Mouse (Mus musculus) stomach, embryonic 14.5 days (tissue): Measurements from ENCODE around the gene Car12. TPM values are rescaled to one million over a fixed set of nuclear protein-coding genes. Genes with fewer than 3 reads are reported as not detected.
"Not testable (repeated sequence)": the region's sequence is repeated elsewhere in the genome, so short reads cannot be mapped to it uniquely, and the experiment has no call there.

Experiments used
- ATAC-seq: fragments of 200-750 bp; cut with Nextera tagmentation; 2 replicates; pipeline ENCODE4 v1.8.0; 2017; ENCODE audit warnings: low read depth, moderate TSS enrichment; ENCODE audit not compliant: insufficient number of reproducible peaks, insufficient read depth, low FRiP score
- H3K27ac ChIP-seq: fragments of 300-500 bp; sonication (generic); 2 replicates; pipeline ENCODE4 v1.5.1; 2014; ENCODE audit warnings: mild to moderate bottlenecking, low read length, moderate library complexity, mixed read lengths
- H3K27me3 ChIP-seq: fragments of 300-500 bp; sonication (generic); 2 replicates; pipeline ENCODE4 v1.6.1; 2014; ENCODE audit warnings: low read length, control low read depth, mixed read lengths; ENCODE audit not compliant: control insufficient read depth, insufficient read depth
- H3K36me3 ChIP-seq: fragments of 300-500 bp; sonication (generic); 2 replicates; pipeline ENCODE4 v1.6.1; 2014; ENCODE audit warnings: mild to moderate bottlenecking, control low read depth, low read length, moderate library complexity, mixed read lengths; ENCODE audit not compliant: control insufficient read depth, insufficient read depth
- H3K4me1 ChIP-seq: fragments of 300-500 bp; sonication (generic); 2 replicates; pipeline ENCODE4 v1.6.1; 2014; ENCODE audit warnings: low read length, control low read depth, mixed read lengths; ENCODE audit not compliant: control insufficient read depth, insufficient read depth
- H3K4me2 ChIP-seq: fragments of 300-500 bp; sonication (generic); replicated peaks from 2 replicates; pipeline ENCODE4 v1.6.1; 2014; ENCODE audit warnings: low read depth, low read length, control low read depth
- H3K4me3 ChIP-seq: fragments of 300-500 bp; sonication (generic); 2 replicates; pipeline ENCODE4 v1.5.1; 2014; ENCODE audit warnings: low read depth, low read length, control low read depth
- H3K9ac ChIP-seq: fragments of 300-500 bp; sonication (generic); replicated peaks from 2 replicates; pipeline ENCODE4 v1.6.1; 2014; ENCODE audit warnings: low read depth, mild to moderate bottlenecking, control low read depth, low read length, moderate library complexity, mixed read lengths
- H3K9me3 ChIP-seq: fragments of 300-500 bp; sonication (generic); 2 replicates; pipeline ENCODE4 v1.6.1; 2016; ENCODE audit warnings: low read depth, low read length, control low read depth; ENCODE audit not compliant: control insufficient read depth
- WGBS: fragments of 180-500 bp; shearing (Covaris S2); extraction: QIAGEN DNeasy Blood & Tissue Kit; methylation state at CpG from one replicate; pipeline ENCODE4 v1.1.7; 2014; 5-methylcytosine and 5-hydroxymethylcytosine counted together
- polyA plus RNA-seq: library from polyadenylated mRNA; unstranded; fragments of >200 nt; fragmentation: Nextera tagmentation; extraction: Ambion mirVana; gene quantifications from 2 replicates; pipeline ENCODE4 v1.2.1, GENCODE M21; 2014

Gene Car12
- polyA plus RNA-seq, 1 experiment from 2014 or later, result 7.9 TPM

GRCm38 (mm10) chr9:66760991-66761390 is 47.5 kb downstream of the Car12 start:
- WGBS, result 61% methylated on average over 1 of the region's 1 CpGs
- Histone ChIP-seq H3K27ac (no peak overlapping the region), H3K9ac (no peak overlapping the region), H3K4me3 (no peak overlapping the region), H3K9me3 (no peaks in the 10 kb centered on the region), H3K27me3 (no peaks in the 10 kb centered on the region), H3K4me2 (no peak overlapping the region), H3K4me1 (no peaks in the 10 kb centered on the region), H3K36me3 (no peaks in the 10 kb centered on the region)
- ATAC-seq, result no peak

- H3K9me3 ChIP-seq, result no peaks in the 10 kb centered on the region
- no peak overlapping the region for H3K27ac ChIP-seq
- no peak overlapping the region for H3K4me2 ChIP-seq
- H3K4me1 ChIP-seq, result no peaks in the 10 kb centered on the region
- no peak overlapping the region for H3K9ac ChIP-seq
- H3K27me3 ChIP-seq, result no peaks in the 10 kb centered on the region
- no peak for ATAC-seq
- no peaks in the 10 kb centered on the region for H3K36me3 ChIP-seq
- 91% methylated on average over 1 of the region's 1 CpGs for WGBS
- no peak overlapping the region for H3K4me3 ChIP-seq
These were observed 55.2 kb downstream of the Car12 start for GRCm38 (mm10) chr9:66768721-66769120.

DNA sequence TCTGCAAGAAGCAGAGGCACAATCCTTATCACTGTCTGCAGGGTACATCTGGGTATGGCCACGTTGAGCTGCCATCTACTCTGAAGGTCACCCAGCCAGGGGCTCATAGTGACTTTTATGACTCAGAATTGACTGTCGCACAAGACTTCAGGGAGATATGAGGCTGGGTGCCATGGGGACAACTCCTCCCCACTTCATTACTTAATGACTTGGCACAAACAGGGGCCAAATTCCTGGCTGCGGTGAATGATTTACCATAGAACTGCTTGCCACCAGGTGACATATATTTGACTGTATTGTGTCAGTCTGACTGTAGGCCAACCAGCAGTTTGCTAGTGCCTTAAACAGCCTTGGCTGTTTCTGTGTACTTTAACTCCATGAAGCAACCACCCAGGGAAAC is 55.8 kb downstream of the Car12 start:
- ATAC-seq, result no peak
- H3K27ac ChIP-seq, result no peak overlapping the region
- H3K9ac ChIP-seq, result no peak overlapping the region
- H3K27me3 ChIP-seq, result no peaks in the 10 kb centered on the region
- 78% methylated on average over 3 of the region's 3 CpGs for WGBS
- H3K4me2 ChIP-seq, result no peak overlapping the region
- H3K36me3 ChIP-seq, result no peaks in the 10 kb centered on the region
- no peak overlapping the region for H3K4me3 ChIP-seq
- H3K4me1 ChIP-seq, result no peaks in the 10 kb centered on the region
- no peaks in the 10 kb centered on the region for H3K9me3 ChIP-seq

DNA sequence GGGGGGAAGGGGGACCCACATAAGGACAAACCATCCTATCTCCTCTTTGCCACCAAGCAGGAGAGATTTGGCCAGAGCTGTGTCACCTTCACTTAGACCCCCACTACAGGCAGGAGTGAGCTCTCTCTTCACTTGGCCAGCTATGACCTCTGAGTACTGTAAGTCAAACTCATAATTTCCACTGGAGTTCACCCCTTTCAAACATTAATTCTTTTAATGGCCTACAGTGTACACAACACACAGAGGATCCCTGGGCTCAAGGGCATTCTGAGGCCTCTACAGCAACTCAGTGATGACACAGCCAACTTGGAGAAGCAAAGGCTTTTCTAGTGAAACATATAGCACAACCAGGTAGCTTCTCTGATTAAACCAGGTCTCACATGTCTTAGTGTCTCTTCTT is 57.2 kb downstream of the Car12 start:
- Histone ChIP-seq H3K27me3 (no peaks in the 10 kb centered on the region), H3K9ac (no peak overlapping the region), H3K27ac (no peak overlapping the region), H3K4me3 (no peak overlapping the region), H3K9me3 (no peaks in the 10 kb centered on the region), H3K4me2 (no peak overlapping the region), H3K4me1 (no peaks in the 10 kb centered on the region), H3K36me3 (no peaks in the 10 kb centered on the region)
- no peak for ATAC-seq

GRCm38 (mm10) chr9:66784552-66784951 is 71.1 kb downstream of the Car12 start:
- H3K9ac ChIP-seq, H3K4me3 ChIP-seq, H3K4me2 ChIP-seq, H3K36me3 ChIP-seq, H3K4me1 ChIP-seq, ATAC-seq, H3K9me3 ChIP-seq, H3K27ac ChIP-seq, H3K27me3 ChIP-seq: not testable (repeated sequence)
- no CpG with 5 or more reads among the region's 3 CpGs for WGBS

DNA sequence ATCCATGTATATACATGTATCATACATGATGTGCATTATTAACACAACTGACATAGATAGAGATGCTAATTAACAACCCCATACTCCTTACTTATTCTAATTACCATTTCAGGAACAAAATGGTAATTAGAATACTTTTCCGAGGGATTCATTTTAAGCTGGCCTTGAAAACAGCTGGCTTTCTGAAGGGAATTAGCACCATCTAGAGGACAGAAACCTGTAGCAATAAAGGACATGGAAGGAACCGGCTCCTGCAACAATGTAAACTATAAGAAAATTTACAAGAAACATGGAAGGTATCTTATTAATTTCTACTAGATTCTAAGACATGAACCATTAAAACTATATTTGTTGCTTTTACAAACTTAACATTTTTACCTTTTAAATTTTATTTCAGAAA is 74.3 kb downstream of the Car12 start:
- no peaks in the 10 kb centered on the region for H3K4me1 ChIP-seq
- H3K4me2 ChIP-seq, result no peak overlapping the region
- no peaks in the 10 kb centered on the region for H3K27me3 ChIP-seq
- WGBS, result 5% methylated on average over 2 of the region's 2 CpGs
- no peak overlapping the region for H3K27ac ChIP-seq
- no peaks in the 10 kb centered on the region for H3K9me3 ChIP-seq
- H3K36me3 ChIP-seq, result no peaks in the 10 kb centered on the region
- no peak for ATAC-seq
- H3K4me3 ChIP-seq, result no peak overlapping the region
- no peak overlapping the region for H3K9ac ChIP-seq

DNA sequence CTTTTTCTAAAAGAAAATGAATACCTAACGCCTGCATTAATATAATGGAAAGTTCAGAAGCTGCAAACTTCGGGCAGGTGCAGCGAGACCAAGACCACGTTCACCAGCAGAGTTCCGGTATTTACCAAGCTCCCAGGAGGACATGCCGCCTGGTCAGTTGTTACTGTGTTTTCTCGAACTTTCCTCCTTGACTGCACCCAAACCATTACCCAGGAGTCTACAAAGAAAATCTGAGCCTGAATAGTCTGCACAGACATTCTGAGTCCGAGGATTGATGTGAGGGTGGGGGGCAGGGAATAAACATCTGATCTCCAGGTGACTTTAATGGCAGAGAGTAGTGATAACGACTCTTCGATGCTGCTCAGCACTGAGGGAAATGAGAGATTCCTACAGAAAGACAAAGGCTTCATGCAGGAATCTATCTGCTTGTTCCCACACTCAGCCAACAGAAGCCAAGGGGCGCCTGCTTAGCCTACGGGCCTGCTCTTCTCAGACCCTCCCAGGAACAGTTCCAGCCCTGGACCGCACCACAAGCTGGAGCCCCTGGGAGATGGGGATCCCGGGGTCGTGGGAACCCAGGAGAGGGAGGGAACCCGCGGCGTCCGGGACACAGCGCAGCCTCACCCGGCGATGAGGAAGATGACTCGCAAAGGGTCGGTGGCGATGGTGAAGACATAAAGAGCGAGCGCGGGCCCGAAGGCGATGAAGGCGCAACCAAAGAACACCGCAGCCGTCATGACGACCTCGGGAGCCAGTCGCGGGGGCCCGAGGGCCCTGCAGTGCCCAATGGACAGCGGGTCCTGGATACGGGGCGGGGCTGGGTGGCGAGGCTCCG is 81.4 kb downstream of the Car12 start:
- Histone ChIP-seq H3K9me3 (no peaks in the 10 kb centered on the region), H3K4me2 (peak overlapping the region; percentile 74), H3K9ac (peak overlapping the region; percentile 60), H3K4me1 (peaks cover 3% of the 10 kb centered on the region; the same call in 1 of the 2 replicates), H3K4me3 (peak overlapping the region; percentile 67), H3K36me3 (no peaks in the 10 kb centered on the region), H3K27ac (peak overlapping the region; percentile 84), H3K27me3 (no peaks in the 10 kb centered on the region)
- 1% methylated on average over 43 of the region's 43 CpGs for whole genome bisulfite sequencing
- ATAC-seq, result peak; percentile 7; the same call in 1 of the 2 replicates

DNA sequence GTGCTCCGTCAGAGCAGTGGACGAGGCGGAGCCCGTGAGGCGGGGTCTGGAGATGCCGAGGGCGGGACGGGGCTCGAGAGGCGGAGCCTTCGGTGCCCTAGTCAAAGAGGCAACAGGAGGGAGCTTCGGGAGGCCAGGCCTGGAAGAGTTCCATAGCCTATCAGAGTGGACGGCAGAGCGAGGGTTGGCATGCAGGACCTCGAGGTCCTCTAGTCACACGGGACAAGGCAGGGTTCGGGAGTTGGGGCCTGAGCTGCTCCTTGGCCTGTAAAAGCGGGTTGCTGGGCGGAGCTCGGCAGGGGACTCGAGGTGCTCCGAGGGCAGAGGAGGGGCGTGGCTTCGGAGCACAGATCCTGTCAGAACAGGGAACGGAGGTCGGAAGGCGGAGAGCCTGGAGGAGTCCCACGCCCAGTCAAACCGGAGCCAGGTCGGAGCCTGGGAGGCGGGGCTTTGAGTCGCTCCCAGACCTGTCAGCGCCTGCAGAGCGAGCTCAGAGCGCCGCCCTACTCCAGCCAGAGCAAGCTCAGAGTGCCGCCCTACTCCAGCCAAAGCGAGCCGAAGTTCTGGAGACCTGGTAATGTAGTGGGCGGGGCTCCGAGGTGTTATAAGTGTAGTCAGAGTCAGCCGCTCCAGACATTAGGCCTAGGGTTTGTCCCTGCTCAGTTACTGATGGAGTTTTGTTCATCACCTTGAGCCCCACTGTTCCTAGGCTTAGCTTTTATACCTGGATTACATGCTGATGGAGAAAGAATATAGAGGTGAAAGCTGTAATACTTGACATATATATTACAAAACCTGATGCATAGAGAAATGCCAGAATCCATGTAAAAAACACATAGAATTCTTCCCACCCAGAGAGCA is 82.2 kb downstream of the Car12 start, which contains the start of gene Aph1b:
TSS of gene Aph1b (minus strand) at position 27 of the 861 bp plus-strand sequence.
- peak; percentile 98 for ATAC-seq
- Histone ChIP-seq H3K4me3 (peak within 1 kb of the TSS; percentile 67), H3K9ac (peak within 1 kb of the TSS; percentile 60), H3K4me1 (peaks cover 3% of the 10 kb centered on the region; the same call in 1 of the 2 replicates), H3K9me3 (no peaks in the 10 kb centered on the region), H3K36me3 (no peaks in the 10 kb centered on the region), H3K27ac (peak within 1 kb of the TSS; percentile 84), H3K27me3 (no peaks in the 10 kb centered on the region), H3K4me2 (peak within 1 kb of the TSS; percentile 74)
- under 1% methylated on average over 42 of the region's 42 CpGs for WGBS
